Mouse (Mus musculus) ES-Bruce4 (cell line): Measurements from ENCODE around the gene Mettl21a.
"Not testable (repeated sequence)": the region's sequence is repeated elsewhere in the genome, so short reads cannot be mapped to it uniquely, and the experiment has no call there.

Experiments
- CTCF ChIP-seq: IDR thresholded peaks from one replicate; pipeline ENCODE4 v1.8.1; 2011; ENCODE audit warnings: low read depth, low read length
- EP300 ChIP-seq: IDR thresholded peaks from 2 replicates; pipeline ENCODE4 v1.6.1; 2011; ENCODE audit warnings: low read depth, low read length; ENCODE audit not compliant: insufficient read depth

GRCm38 (mm10) chr1:64577911-64578310, 39.1 kb downstream of the Mettl21a start:
- TF ChIP-seq CTCF = not testable (repeated sequence)
- TF ChIP-seq EP300 = peak; percentile 86
